Mouse (Mus musculus) CH12.LX (cell line): Measurements from ENCODE around the gene Cchcr1. TPM values are rescaled to one million over a fixed set of nuclear protein-coding genes. Genes with fewer than 3 reads are reported as not detected.

ENCODE experiments used
- DNase-seq: peaks from one replicate; pipeline ENCODE4 v3.0.0-alpha.2; 2013; ENCODE audit errors: extremely low read depth
- H3K27ac ChIP-seq: 2 replicates; pipeline ENCODE4 v1.5.1; 2012; ENCODE audit warnings: low read depth, mild to moderate bottlenecking, control low read depth, moderate library complexity; ENCODE audit not compliant: insufficient read depth
- H3K27me3 ChIP-seq: replicated peaks from 2 replicates; pipeline ENCODE3; 2012; ENCODE audit warnings: inconsistent platforms
- H3K36me3 ChIP-seq, 2 experiments: replicated peaks in 1 of 2; 2 replicates each; pipeline versions ENCODE3 to v1.6.1; 2012; ENCODE audit warnings: inconsistent platforms in 1 of 2, low read length in 1 of 2, mild to moderate bottlenecking in 1 of 2, mixed read lengths in 1 of 2, moderate library complexity in 1 of 2; ENCODE audit not compliant: control insufficient read depth in 1 of 2, insufficient read depth in 1 of 2
- H3K4me1 ChIP-seq, 2 experiments: 2 replicates each; pipeline ENCODE4 v1.6.1; 2012; ENCODE audit warnings: inconsistent platforms in 1 of 2, moderate library complexity in 1 of 2; ENCODE audit not compliant: insufficient read depth in 2 of 2, control insufficient read depth in 1 of 2
- H3K4me2 ChIP-seq: 2 replicates; pipeline ENCODE4 v1.6.1; 2012; ENCODE audit warnings: low read depth, mild to moderate bottlenecking, control low read depth; ENCODE audit not compliant: poor library complexity, insufficient read depth, severe bottlenecking
- H3K4me3 ChIP-seq, 3 experiments: fragments of 150-350 bp in 1 of 3; sonication (generic) in 1 of 3; replicated peaks in 1 of 3; 2 replicates each; pipeline versions ENCODE3 to v1.5.1; 2011 to 2012; ENCODE audit warnings: low read depth in 2 of 3, low read length in 2 of 3, mild to moderate bottlenecking in 2 of 3, moderate library complexity in 2 of 3, control low read depth in 1 of 3, improper control_type of control experiment in 1 of 3, inconsistent platforms in 1 of 3, mixed read lengths in 1 of 3; ENCODE audit not compliant: poor library complexity in 1 of 3
- H3K79me2 ChIP-seq: replicated peaks from 2 replicates; pipeline ENCODE4 v1.6.1; 2012; ENCODE audit warnings: mild to moderate bottlenecking, moderate library complexity; ENCODE audit not compliant: control insufficient read depth, poor library complexity, insufficient read depth, severe bottlenecking; ENCODE audit errors: extremely low read depth
- H3K9ac ChIP-seq: 2 replicates; pipeline ENCODE4 v1.6.1; 2012; ENCODE audit warnings: low read depth, mild to moderate bottlenecking, control low read depth, moderate library complexity; ENCODE audit not compliant: insufficient read depth
- H3K9me3 ChIP-seq: replicated peaks from 2 replicates; pipeline ENCODE3; 2012; ENCODE audit warnings: low read length, inconsistent platforms, mixed read lengths
- ELF1 ChIP-seq: IDR thresholded peaks from 2 replicates; pipeline ENCODE4 v1.6.1; 2014; ENCODE audit warnings: low read depth, mild to moderate bottlenecking, inconsistent platforms, low read length, improper control_type of control experiment
- EP300 ChIP-seq: IDR thresholded peaks from 2 replicates; pipeline ENCODE4 v1.6.1; 2011; ENCODE audit warnings: low read length, improper control_type of control experiment
- ETS1 ChIP-seq: conservative IDR thresholded peaks from 2 replicates; pipeline ENCODE4 v1.6.1; 2012; ENCODE audit warnings: low read depth, mild to moderate bottlenecking, inconsistent platforms, low read length, improper control_type of control experiment, moderate library complexity
- HCFC1 ChIP-seq: IDR thresholded peaks from 2 replicates; pipeline ENCODE4 v1.6.1; 2012; ENCODE audit warnings: low read depth, mild to moderate bottlenecking, inconsistent platforms, low read length, improper control_type of control experiment
- JUND ChIP-seq: conservative IDR thresholded peaks from 2 replicates; pipeline ENCODE4 v1.6.1; 2011; ENCODE audit warnings: low read depth, low read length, improper control_type of control experiment
- KAT2A ChIP-seq: IDR thresholded peaks from 2 replicates; pipeline ENCODE4 v1.6.1; 2012; ENCODE audit warnings: low read length, improper control_type of control experiment, inconsistent platforms; ENCODE audit not compliant: insufficient replicate concordance
- MAX ChIP-seq: IDR thresholded peaks from 2 replicates; pipeline ENCODE4 v1.6.1; 2011; ENCODE audit warnings: low read length, improper control_type of control experiment
- MAZ ChIP-seq: IDR thresholded peaks from 2 replicates; pipeline ENCODE4 v1.6.1; 2012; ENCODE audit warnings: low read depth, mild to moderate bottlenecking, inconsistent platforms, low read length, improper control_type of control experiment, moderate library complexity
- MEF2A ChIP-seq: IDR thresholded peaks from 2 replicates; pipeline ENCODE4 v1.6.1; 2014; ENCODE audit warnings: low read depth, mild to moderate bottlenecking, inconsistent platforms, low read length, improper control_type of control experiment, borderline replicate concordance
- MXI1 ChIP-seq: IDR thresholded peaks from 2 replicates; pipeline ENCODE4 v1.6.1; 2011; ENCODE audit warnings: mild to moderate bottlenecking, low read depth, low read length, improper control_type of control experiment
- MYC ChIP-seq: IDR thresholded peaks from 2 replicates; pipeline ENCODE4 v1.6.1; 2011; ENCODE audit warnings: low read depth, mild to moderate bottlenecking, improper control_type of control experiment, low read length
- NELFE ChIP-seq: IDR thresholded peaks from 2 replicates; pipeline ENCODE4 v1.6.1; 2011; ENCODE audit warnings: low read depth, low read length, improper control_type of control experiment
- NRF1 ChIP-seq: IDR thresholded peaks from 2 replicates; pipeline ENCODE4 v1.6.1; 2014; ENCODE audit warnings: low read depth, mild to moderate bottlenecking, inconsistent platforms, low read length, improper control_type of control experiment, moderate library complexity
- PAX5 ChIP-seq: IDR thresholded peaks from 2 replicates; pipeline ENCODE4 v1.6.1; 2012; ENCODE audit warnings: low read length, inconsistent platforms, mixed read lengths
- POLR2A ChIP-seq: IDR thresholded peaks from 2 replicates; pipeline ENCODE4 v1.6.1; 2011; ENCODE audit warnings: low read depth, mild to moderate bottlenecking, improper control_type of control experiment, low read length
- RCOR1 ChIP-seq: conservative IDR thresholded peaks from 2 replicates; pipeline ENCODE4 v1.6.1; 2012; ENCODE audit warnings: low read depth, mild to moderate bottlenecking, inconsistent platforms, low read length, improper control_type of control experiment
- USF1 ChIP-seq: IDR thresholded peaks from 2 replicates; pipeline ENCODE4 v1.6.1; 2014; ENCODE audit warnings: low read depth, mild to moderate bottlenecking, inconsistent platforms, low read length, improper control_type of control experiment
- ZMIZ1 ChIP-seq: IDR thresholded peaks from 2 replicates; pipeline ENCODE4 v1.6.1; 2012; ENCODE audit warnings: low read depth, mild to moderate bottlenecking, inconsistent platforms, low read length, improper control_type of control experiment
- ZNF384 ChIP-seq: IDR thresholded peaks from 2 replicates; pipeline ENCODE4 v1.6.1; 2012; ENCODE audit warnings: low read depth, low read length, improper control_type of control experiment, inconsistent platforms
- dilution Hi-C: fragments of 300-500 bp; cut with MboI; formaldehyde crosslinking; loops from 2 replicates; pipeline ENCODE4 v1.14.3; 2020; ENCODE audit warnings: low sequenced_read_pairs; ENCODE audit not compliant: extremely low pct_unique_long_range_greater_than_20kb, extremely low pct_ligation_motif_present
- in situ Hi-C: fragments of 300-500 bp; cut with MboI; formaldehyde crosslinking; loops from 3 replicates; pipeline ENCODE4 v1.14.3; 2019; ENCODE audit warnings: low sequenced_read_pairs, low pct_ligation_motif_present, low pct_unique_long_range_greater_than_20kb, mixed read lengths
- polyA plus RNA-seq: library from polyadenylated mRNA; unstranded; fragments of >175 nt; gene quantifications from 2 replicates; pipeline ENCODE4 v1.2.1, GENCODE M21; 2012; ENCODE audit warnings: low read depth; ENCODE audit not compliant: insufficient read length
- total RNA-seq, 2 experiments: library from RNA; depleted of rRNA; stranded (reverse); fragments of 300-350 nt in 1 of 2; fragments of >200 nt in 1 of 2; gene quantifications; 2 replicates each; pipeline ENCODE4 v1.2.3; 2012 to 2014

The Cchcr1 gene
- total and polyA plus RNA-seq, 3 experiments = 5.2 to 13.0 (median 11.3) TPM

DNA sequence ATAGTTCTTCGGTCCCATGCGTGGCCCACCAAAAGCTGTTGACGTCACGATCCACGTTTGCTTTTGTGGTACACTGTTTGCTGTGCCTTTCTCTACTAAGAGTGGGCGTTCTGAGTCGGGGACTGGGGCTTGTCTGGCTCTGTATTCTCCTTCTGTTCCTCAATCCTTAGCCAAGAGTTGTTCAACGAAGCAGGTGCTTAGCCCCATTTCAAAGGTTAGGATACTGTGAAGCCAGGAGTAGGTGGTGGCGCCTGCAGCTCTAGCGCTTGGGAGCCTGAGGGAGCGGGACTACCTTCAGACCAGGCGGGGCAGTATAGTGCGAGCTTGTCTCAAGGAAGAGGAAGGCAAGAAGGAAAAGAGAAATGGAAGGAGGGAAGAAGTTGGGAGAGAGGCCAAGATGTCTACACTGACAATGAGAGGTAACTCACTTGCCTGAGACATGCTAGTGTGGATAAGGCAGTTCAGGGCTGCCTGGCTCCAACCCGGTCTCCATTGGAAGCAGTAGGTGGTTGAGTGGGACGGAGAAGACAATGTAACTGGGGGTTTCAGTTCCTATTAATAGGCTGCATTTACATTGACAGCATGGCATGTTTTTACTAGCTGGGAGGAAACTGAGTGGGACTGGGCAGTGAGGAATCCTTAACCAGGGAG is 26.0 kb downstream of the Cchcr1 start:
- Histone ChIP-seq H3K9me3 (no peaks in the 10 kb centered on the region), H3K4me3 (no peak overlapping the region), H3K79me2 (no peaks in the 10 kb centered on the region), H3K36me3 (no peaks in the 10 kb centered on the region), H3K4me1 (peaks cover 8 to 25% of the 10 kb centered on the region in 2 experiments), H3K4me2 (no peak overlapping the region), H3K9ac (no peak overlapping the region), H3K27me3 (peaks cover 6% of the 10 kb centered on the region), H3K27ac (no peak overlapping the region)
- dilution Hi-C loops (no loop called here), in situ Hi-C loops (no loop called here)
- no peak for DNase-seq
- no peak for TF ChIP-seq MAZ
- no peak for TF ChIP-seq NRF1
- no peak for TF ChIP-seq NELFE
- no peak for TF ChIP-seq EP300
- no peak for TF ChIP-seq MAX
- no peak for TF ChIP-seq USF1
- no peak for TF ChIP-seq MYC
- no peak for TF ChIP-seq MEF2A
- TF ChIP-seq ETS1 = no peak
- no peak for TF ChIP-seq ZNF384
- TF ChIP-seq ZMIZ1 = no peak
- no peak for TF ChIP-seq PAX5
- no peak for TF ChIP-seq RCOR1
- TF ChIP-seq JUND = no peak
- TF ChIP-seq MXI1 = no peak
- TF ChIP-seq ELF1 = no peak

DNA sequence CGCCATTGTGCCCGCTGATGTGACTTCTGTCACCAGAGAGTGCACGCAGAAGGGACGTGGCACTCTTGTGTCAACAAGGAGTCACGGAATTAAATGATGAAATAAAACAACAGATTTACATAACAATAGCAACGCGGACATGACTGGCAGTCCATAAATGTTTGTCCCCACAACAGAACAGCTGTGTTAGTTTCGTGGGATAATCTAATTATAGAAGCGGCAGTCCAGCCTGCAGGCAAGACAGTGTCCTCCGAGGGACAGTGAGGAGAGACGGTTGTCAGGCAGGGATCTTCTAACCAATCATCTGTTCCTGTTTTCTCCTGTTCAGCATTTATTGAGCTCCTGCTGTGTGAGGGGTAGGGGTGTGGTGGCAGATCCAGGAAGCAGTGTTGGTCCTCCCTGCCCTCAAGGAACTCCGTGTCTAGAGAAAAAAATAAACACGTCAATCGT is 26.5 kb downstream of the Cchcr1 start:
- no peak overlapping the region for H3K4me3 ChIP-seq

More for the DNA sequence above, 26.5 kb downstream of the Cchcr1 start:
- dilution Hi-C loops (no loop called here), in situ Hi-C loops (no loop called here)
- no peak overlapping the region for H3K4me2 ChIP-seq
- H3K27me3 ChIP-seq = peaks cover 6% of the 10 kb centered on the region
- H3K79me2 ChIP-seq = no peaks in the 10 kb centered on the region
- peaks cover 8 to 25% of the 10 kb centered on the region in 2 experiments for H3K4me1 ChIP-seq
- TF ChIP-seq HCFC1 (no peak), KAT2A (no peak), POLR2A (no peak), MYC (no peak), EP300 (no peak), NRF1 (no peak), USF1 (no peak)
- DNase-seq = no peak
- no peak overlapping the region for H3K9ac ChIP-seq
- H3K36me3 ChIP-seq = no peaks in the 10 kb centered on the region
- H3K9me3 ChIP-seq = no peaks in the 10 kb centered on the region
- no peak overlapping the region for H3K27ac ChIP-seq
